Mouse (Mus musculus): ENCODE data around the gene Mlxip. TPM values are rescaled to one million over a fixed set of nuclear protein-coding genes. Genes with fewer than 3 reads are reported as not detected.

The Mlxip gene
- polyA plus RNA-seq, 2 experiments, result 2.5 to 3.7 TPM

- Histone ChIP-seq H3K9me3 (ENCODE audit: control insufficient read depth, low read length) (no peaks in the 10 kb centered on the region; the same call in 1 of the 2 replicates), H3K9ac (replicated peaks) (no peak overlapping the region), H3K27ac (no peak overlapping the region), H3K4me1 (replicated peaks; ENCODE audit: control insufficient read depth in 2 of 2, insufficient read depth in 2 of 2, low read length in 1 of 2) (peaks cover 4 to 17% of the 10 kb centered on the region in 2 experiments; a peak in 3 of 4 replicates), H3K4me2 (ENCODE audit: low read depth) (no peak overlapping the region), H3K27me3 (ENCODE audit: control insufficient read depth, insufficient read depth, low read length) (no peaks in the 10 kb centered on the region), H3K36me3 (replicated peaks; ENCODE audit: control insufficient read depth, insufficient read depth, low read depth) (no peaks in the 10 kb centered on the region), H3K4me3 (ENCODE audit: insufficient read depth in 1 of 2, low read depth in 2 of 2, low read length in 2 of 2) (no peak overlapping the region)
- 33% methylated on average over 2 of the region's 2 CpGs for WGBS (ENCODE audit: insufficient replicate concordance)
- no peak for ATAC-seq (ENCODE audit: insufficient read depth)
- TF ChIP-seq CTCF (IDR thresholded peaks at IDR 0.05; ENCODE audit: low read depth) (no peak), EP300 (IDR thresholded peaks at IDR 0.05; ENCODE audit: low read depth) (no peak)
- DNase-seq (ENCODE audit: low read depth in 3 of 3, low spot score in 3 of 3), result no peak
Observed at GRCm38 (mm10) chr5:123413866-123414363, 19.3 kb downstream of the Mlxip start.

GRCm38 (mm10) chr5:123416149-123416548, 21.6 kb downstream of the Mlxip start:
- Histone ChIP-seq H3K9me3 (ENCODE audit: control insufficient read depth, low read length) (no peaks in the 10 kb centered on the region), H3K4me3 (ENCODE audit: insufficient read depth in 1 of 2, low read depth in 2 of 2, low read length in 2 of 2) (no peak overlapping the region), H3K9ac (replicated peaks) (no peak overlapping the region), H3K4me1 (replicated peaks; ENCODE audit: control insufficient read depth in 2 of 2, insufficient read depth in 2 of 2, low read length in 1 of 2) (peaks cover 4 to 17% of the 10 kb centered on the region in 2 experiments; a peak in 3 of 4 replicates), H3K36me3 (replicated peaks; ENCODE audit: control insufficient read depth, insufficient read depth, low read depth) (no peaks in the 10 kb centered on the region), H3K27me3 (ENCODE audit: control insufficient read depth, insufficient read depth, low read length) (no peaks in the 10 kb centered on the region), H3K4me2 (ENCODE audit: low read depth) (no peak overlapping the region), H3K27ac (no peak overlapping the region)
- no peak for DNase-seq (ENCODE audit: low read depth in 3 of 3, low spot score in 3 of 3)
- no peak for TF ChIP-seq EP300 (IDR thresholded peaks at IDR 0.05; ENCODE audit: low read depth)
- TF ChIP-seq CTCF (IDR thresholded peaks at IDR 0.05; ENCODE audit: low read depth), result no peak
- no peak for ATAC-seq (ENCODE audit: insufficient read depth)
- 26% methylated on average over 3 of the region's 3 CpGs for WGBS (ENCODE audit: insufficient replicate concordance)

GRCm38 (mm10) chr5:123416566-123417518, 22.2 kb downstream of the Mlxip start:
- H3K4me2 ChIP-seq (ENCODE audit: low read depth), result no peak overlapping the region
- H3K4me3 ChIP-seq (ENCODE audit: insufficient read depth in 1 of 2, low read depth in 2 of 2, low read length in 2 of 2), result no peak overlapping the region
- H3K36me3 ChIP-seq (replicated peaks; ENCODE audit: control insufficient read depth, insufficient read depth, low read depth), result no peaks in the 10 kb centered on the region
- DNase-seq (ENCODE audit: low read depth in 3 of 3, low spot score in 3 of 3), result no peak
- WGBS (ENCODE audit: insufficient replicate concordance), result 52% methylated on average over 8 of the region's 8 CpGs
- TF ChIP-seq CTCF (IDR thresholded peaks at IDR 0.05; ENCODE audit: low read depth) (no peak), EP300 (IDR thresholded peaks at IDR 0.05; ENCODE audit: low read depth) (no peak)
- no peak overlapping the region for H3K27ac ChIP-seq
- H3K27me3 ChIP-seq (ENCODE audit: control insufficient read depth, insufficient read depth, low read length), result no peaks in the 10 kb centered on the region
- no peaks in the 10 kb centered on the region for H3K9me3 ChIP-seq (ENCODE audit: control insufficient read depth, low read length)
- peaks cover 4 to 17% of the 10 kb centered on the region in 2 experiments; a peak in 3 of 4 replicates for H3K4me1 ChIP-seq (replicated peaks; ENCODE audit: control insufficient read depth in 2 of 2, insufficient read depth in 2 of 2, low read length in 1 of 2)
- no peak for ATAC-seq (ENCODE audit: insufficient read depth)
- no peak overlapping the region for H3K9ac ChIP-seq (replicated peaks)

- TF ChIP-seq EP300 (IDR thresholded peaks at IDR 0.05; ENCODE audit: low read depth) (no peak), CTCF (IDR thresholded peaks at IDR 0.05; ENCODE audit: low read depth) (no peak)
Observed at GRCm38 (mm10) chr5:123423885-123424284, 29.3 kb downstream of the Mlxip start.

GRCm38 (mm10) chr5:123427556-123427955, 33.0 kb downstream of the Mlxip start:
- H3K4me1 ChIP-seq (replicated peaks; ENCODE audit: control insufficient read depth in 2 of 2, insufficient read depth in 2 of 2, low read length in 1 of 2), result no peaks in the 10 kb centered on the region
- no peak for ATAC-seq (ENCODE audit: insufficient read depth)
- no peak for DNase-seq (ENCODE audit: low read depth in 3 of 3, low spot score in 3 of 3)
- WGBS (ENCODE audit: insufficient replicate concordance), result 58% methylated on average over 1 of the region's 1 CpGs
- no peak overlapping the region for H3K27ac ChIP-seq
- TF ChIP-seq EP300 (IDR thresholded peaks at IDR 0.05; ENCODE audit: low read depth) (no peak), CTCF (IDR thresholded peaks at IDR 0.05; ENCODE audit: low read depth) (no peak)
- H3K4me3 ChIP-seq (ENCODE audit: insufficient read depth in 1 of 2, low read depth in 2 of 2, low read length in 2 of 2), result no peak overlapping the region
- H3K4me2 ChIP-seq (ENCODE audit: low read depth), result no peak overlapping the region
- H3K9me3 ChIP-seq (ENCODE audit: control insufficient read depth, low read length), result no peaks in the 10 kb centered on the region
- no peak overlapping the region for H3K9ac ChIP-seq (replicated peaks)
- H3K27me3 ChIP-seq (ENCODE audit: control insufficient read depth, insufficient read depth, low read length), result no peaks in the 10 kb centered on the region
- H3K36me3 ChIP-seq (replicated peaks; ENCODE audit: control insufficient read depth, insufficient read depth, low read depth), result no peaks in the 10 kb centered on the region

More at GRCm38 (mm10) chr5:123423885-123424284, 29.3 kb downstream of the Mlxip start:
- Histone ChIP-seq H3K9ac (replicated peaks) (no peak overlapping the region), H3K36me3 (replicated peaks; ENCODE audit: control insufficient read depth, insufficient read depth, low read depth) (no peaks in the 10 kb centered on the region), H3K27me3 (ENCODE audit: control insufficient read depth, insufficient read depth, low read length) (no peaks in the 10 kb centered on the region), H3K4me1 (replicated peaks; ENCODE audit: control insufficient read depth in 2 of 2, insufficient read depth in 2 of 2, low read length in 1 of 2) (no peaks in the 10 kb centered on the region), H3K27ac (no peak overlapping the region), H3K4me2 (ENCODE audit: low read depth) (no peak overlapping the region), H3K4me3 (ENCODE audit: insufficient read depth in 1 of 2, low read depth in 2 of 2, low read length in 2 of 2) (no peak overlapping the region), H3K9me3 (ENCODE audit: control insufficient read depth, low read length) (no peaks in the 10 kb centered on the region)
- ATAC-seq (ENCODE audit: insufficient read depth) (no peak), DNase-seq (ENCODE audit: low read depth in 3 of 3, low spot score in 3 of 3) (no peak)
- 74% methylated on average over 2 of the region's 2 CpGs for WGBS (ENCODE audit: insufficient replicate concordance)
